Mouse (Mus musculus): Measurements from ENCODE around the gene Rasgrp1.

Gene Rasgrp1

GRCm38 (mm10) chr2:117249255-117250000 lies 93.4 kb downstream of the Rasgrp1 start, which contains the start of gene Fam98b:
Gene Fam98b (plus strand): TSS chr2:117249739.
- DNase-seq (ENCODE audit: low spot score in 2 of 2) = peak; percentile 82 to 88

GRCm38 (mm10) chr2:117241953-117242352 lies 100.8 kb downstream of the Rasgrp1 start:
- DNase-seq (ENCODE audit: low spot score in 2 of 2) = no peak

GRCm38 (mm10) chr2:117231257-117231656 lies 111.5 kb downstream of the Rasgrp1 start:
- DNase-seq (ENCODE audit: low spot score in 2 of 2) = peak; percentile 73 to 87

- DNase-seq (ENCODE audit: low spot score in 2 of 2) = no peak
Observed at GRCm38 (mm10) chr2:117230261-117230660, 112.5 kb downstream of the Rasgrp1 start.

Data from urinary bladder, postnatal 4 days (tissue).